Mouse (Mus musculus) embryonic facial prominence, embryonic 13.5 days (tissue): Measurements from ENCODE around the gene Ankfn1. TPM values are rescaled to one million over a fixed set of nuclear protein-coding genes. Genes with fewer than 3 reads are reported as not detected.

ENCODE experiments used
- ATAC-seq: fragments of 200-750 bp; cut with Nextera tagmentation; 2 replicates; pipeline ENCODE4 v1.8.0; 2017; ENCODE audit warnings: low read depth; ENCODE audit not compliant: insufficient number of reproducible peaks, insufficient read depth, low FRiP score, low TSS enrichment
- H3K27ac ChIP-seq: fragments of 300-500 bp; sonication (generic); 2 replicates; pipeline ENCODE4 v1.5.1; 2015; ENCODE audit warnings: moderate library complexity, mild to moderate bottlenecking, inconsistent platforms
- H3K27me3 ChIP-seq: fragments of 300-500 bp; sonication (generic); 2 replicates; pipeline ENCODE4 v1.6.1; 2015; ENCODE audit warnings: mild to moderate bottlenecking, inconsistent platforms
- H3K36me3 ChIP-seq: fragments of 300-500 bp; sonication (generic); 2 replicates; pipeline ENCODE4 v1.6.1; 2015; ENCODE audit warnings: mild to moderate bottlenecking, inconsistent platforms
- H3K4me1 ChIP-seq: fragments of 300-500 bp; sonication (generic); 2 replicates; pipeline ENCODE4 v1.6.1; 2015; ENCODE audit warnings: inconsistent platforms
- H3K4me2 ChIP-seq: fragments of 300-500 bp; sonication (generic); 2 replicates; pipeline ENCODE4 v1.6.1; 2015; ENCODE audit warnings: moderate library complexity, mild to moderate bottlenecking, inconsistent platforms
- H3K4me3 ChIP-seq: fragments of 300-500 bp; sonication (generic); 2 replicates; pipeline ENCODE4 v1.5.1; 2015; ENCODE audit warnings: mild to moderate bottlenecking, inconsistent platforms
- H3K9ac ChIP-seq: fragments of 300-500 bp; sonication (generic); 2 replicates; pipeline ENCODE4 v1.6.1; 2015; ENCODE audit warnings: mild to moderate bottlenecking, inconsistent platforms
- H3K9me3 ChIP-seq: fragments of 300-500 bp; sonication (generic); 2 replicates; pipeline ENCODE4 v1.6.1; 2016; ENCODE audit warnings: inconsistent platforms
- WGBS: fragments of 180-500 bp; shearing (Covaris S2); methylation state at CpG from one replicate; pipeline ENCODE4 v1.1.7; 2015; ENCODE audit warnings: mixed read lengths; 5-methylcytosine and 5-hydroxymethylcytosine counted together
- polyA plus RNA-seq: library from polyadenylated mRNA; unstranded; fragments of >200 nt; fragmentation: Nextera tagmentation; extraction: Ambion mirVana; gene quantifications from 2 replicates; pipeline ENCODE4 v1.2.1, GENCODE M21; 2015

Gene Ankfn1
- polyA plus RNA-seq, 1 experiment from 2014 or later, result 0.34 TPM

GRCm38 (mm10) chr11:89454702-89455101 is 322.8 kb downstream of the Ankfn1 start:
- Histone ChIP-seq H3K4me1 (peaks cover 13% of the 10 kb centered on the region), H3K27ac (no peak overlapping the region), H3K27me3 (0 out of 2 replicates have a peak, but pooled peaks cover 4% of the 10 kb centered on the region), H3K36me3 (no peaks in the 10 kb centered on the region), H3K9ac (no peak overlapping the region), H3K9me3 (no peaks in the 10 kb centered on the region), H3K4me2 (no peak overlapping the region), H3K4me3 (no peak overlapping the region)
- 48% methylated on average over 4 of the region's 4 CpGs for WGBS
- ATAC-seq, result no peak

DNA sequence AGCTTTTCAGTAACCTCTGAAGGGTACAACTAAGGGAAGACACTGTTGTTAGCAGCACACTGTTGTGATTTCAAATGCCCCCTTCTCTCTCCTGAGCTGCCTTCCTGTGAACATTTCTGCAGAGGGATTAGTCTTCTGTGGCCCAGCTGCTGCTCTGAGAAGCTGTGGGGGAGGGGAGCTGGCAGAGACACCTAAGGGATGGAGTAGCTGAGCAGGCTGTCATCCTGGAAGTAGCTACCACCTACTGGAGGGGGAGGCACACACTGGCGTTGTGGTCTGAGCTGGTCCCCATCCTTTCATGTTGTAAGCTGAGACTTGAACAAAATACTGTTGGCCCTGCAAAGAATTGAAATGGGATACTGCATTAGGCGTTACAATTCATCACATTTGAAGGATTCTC is 324.6 kb downstream of the Ankfn1 start:
- Histone ChIP-seq H3K4me1 (peaks cover 29% of the 10 kb centered on the region), H3K4me3 (no peak overlapping the region), H3K4me2 (no peak overlapping the region), H3K36me3 (no peaks in the 10 kb centered on the region), H3K9me3 (no peaks in the 10 kb centered on the region), H3K9ac (no peak overlapping the region), H3K27ac (no peak overlapping the region), H3K27me3 (0 out of 2 replicates have a peak, but pooled peaks cover 4% of the 10 kb centered on the region)
- no peak for ATAC-seq
- 2% methylated on average over 2 of the region's 2 CpGs for WGBS

- Histone ChIP-seq H3K4me3 (no peak overlapping the region), H3K4me1 (peaks cover 38% of the 10 kb centered on the region), H3K27me3 (no peaks in the 10 kb centered on the region), H3K9me3 (no peaks in the 10 kb centered on the region), H3K4me2 (no peak overlapping the region), H3K27ac (no peak overlapping the region), H3K36me3 (no peaks in the 10 kb centered on the region), H3K9ac (no peak overlapping the region)
- ATAC-seq, result no peak
- 67% methylated on average over 4 of the region's 4 CpGs for WGBS
Measured at GRCm38 (mm10) chr11:89450406-89450805, 327.0 kb downstream of the Ankfn1 start.

GRCm38 (mm10) chr11:89448986-89449385 is 328.5 kb downstream of the Ankfn1 start:
- H3K36me3 ChIP-seq, result no peaks in the 10 kb centered on the region
- H3K9ac ChIP-seq, result no peak overlapping the region
- H3K27me3 ChIP-seq, result no peaks in the 10 kb centered on the region
- H3K27ac ChIP-seq, result no peak overlapping the region
- ATAC-seq, result no peak
- no peaks in the 10 kb centered on the region for H3K9me3 ChIP-seq
- WGBS, result 81% methylated on average over 6 of the region's 6 CpGs
- H3K4me3 ChIP-seq, result no peak overlapping the region
- H3K4me2 ChIP-seq, result no peak overlapping the region
- H3K4me1 ChIP-seq, result peaks cover 38% of the 10 kb centered on the region

GRCm38 (mm10) chr11:89447477-89447876 is 330.0 kb downstream of the Ankfn1 start:
- Histone ChIP-seq H3K9me3 (no peaks in the 10 kb centered on the region), H3K27me3 (no peaks in the 10 kb centered on the region), H3K4me3 (no peak overlapping the region), H3K9ac (no peak overlapping the region), H3K27ac (0 out of 2 replicates have a peak overlapping the region, but pooled peaks have one; percentile 33), H3K4me2 (no peak overlapping the region), H3K36me3 (no peaks in the 10 kb centered on the region), H3K4me1 (peaks cover 30% of the 10 kb centered on the region)
- 48% methylated on average over 12 of the region's 12 CpGs for WGBS
- no peak for ATAC-seq

DNA sequence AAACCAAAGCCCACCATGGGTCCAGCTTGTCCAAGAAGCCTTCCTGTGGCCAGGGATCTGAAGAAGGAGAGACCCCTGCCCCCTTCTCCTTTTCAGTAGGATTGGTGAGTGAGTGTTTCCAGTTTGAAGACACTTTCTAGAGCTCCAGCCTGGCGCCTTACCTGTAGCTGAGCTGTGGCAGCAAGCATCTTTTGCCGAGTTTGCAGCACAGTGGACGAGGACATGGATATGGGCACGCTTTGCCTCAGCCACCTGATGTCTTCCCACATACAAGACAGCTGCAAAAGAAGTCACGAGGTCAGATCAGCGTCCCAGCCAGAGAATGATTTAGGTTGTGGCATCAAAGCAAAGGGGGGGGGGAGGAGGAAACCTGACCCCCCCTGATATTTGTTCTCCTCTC is 336.9 kb downstream of the Ankfn1 start:
- no peak overlapping the region for H3K4me2 ChIP-seq
- H3K27ac ChIP-seq, result no peak overlapping the region
- no peak overlapping the region for H3K9ac ChIP-seq
- H3K9me3 ChIP-seq, result no peaks in the 10 kb centered on the region
- H3K36me3 ChIP-seq, result no peaks in the 10 kb centered on the region
- no peak overlapping the region for H3K4me3 ChIP-seq
- WGBS, result 78% methylated on average over 6 of the region's 6 CpGs
- no peaks in the 10 kb centered on the region for H3K4me1 ChIP-seq
- no peaks in the 10 kb centered on the region for H3K27me3 ChIP-seq
- ATAC-seq, result no peak

DNA sequence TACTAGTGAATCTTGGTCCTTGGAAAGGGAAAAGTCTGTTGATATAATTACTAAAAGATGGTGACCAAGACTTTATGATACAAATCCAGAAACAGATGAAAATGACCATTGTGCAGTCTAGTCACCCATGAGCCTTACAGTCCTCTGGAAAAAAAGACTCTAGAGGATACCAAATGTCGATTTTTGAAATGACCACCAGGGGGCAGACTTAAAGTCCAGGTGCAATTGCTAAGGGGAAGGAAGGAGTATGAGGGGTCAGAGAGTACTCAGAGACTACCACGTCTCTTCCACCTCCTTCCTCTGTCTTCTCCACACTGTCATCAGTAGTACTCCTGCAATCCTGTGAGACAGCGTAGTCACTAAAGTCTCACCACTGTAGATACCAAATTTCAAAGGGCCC is 353.1 kb downstream of the Ankfn1 start:
- no peaks in the 10 kb centered on the region for H3K27me3 ChIP-seq
- WGBS, result 59% methylated on average over 3 of the region's 3 CpGs
- H3K4me1 ChIP-seq, result peaks cover 27% of the 10 kb centered on the region
- no peaks in the 10 kb centered on the region for H3K9me3 ChIP-seq
- H3K9ac ChIP-seq, result no peak overlapping the region
- H3K36me3 ChIP-seq, result no peaks in the 10 kb centered on the region
- no peak overlapping the region for H3K27ac ChIP-seq
- H3K4me3 ChIP-seq, result no peak overlapping the region
- ATAC-seq, result no peak
- no peak overlapping the region for H3K4me2 ChIP-seq

GRCm38 (mm10) chr11:89422637-89423036 is 354.8 kb downstream of the Ankfn1 start:
- Histone ChIP-seq H3K27me3 (no peaks in the 10 kb centered on the region), H3K9me3 (no peaks in the 10 kb centered on the region), H3K4me3 (no peak overlapping the region), H3K4me1 (peaks cover 25% of the 10 kb centered on the region), H3K4me2 (no peak overlapping the region), H3K9ac (no peak overlapping the region), H3K27ac (no peak overlapping the region), H3K36me3 (no peaks in the 10 kb centered on the region)
- no peak for ATAC-seq
- WGBS, result 66% methylated on average over 5 of the region's 5 CpGs

- no peaks in the 10 kb centered on the region for H3K36me3 ChIP-seq
- H3K4me1 ChIP-seq, result peaks cover 25% of the 10 kb centered on the region
- no peak overlapping the region for H3K4me2 ChIP-seq
- ATAC-seq, result no peak
- H3K9me3 ChIP-seq, result no peaks in the 10 kb centered on the region
- H3K27ac ChIP-seq, result no peak overlapping the region
- H3K9ac ChIP-seq, result no peak overlapping the region
- no peaks in the 10 kb centered on the region for H3K27me3 ChIP-seq
- H3K4me3 ChIP-seq, result no peak overlapping the region
- WGBS, result 52% methylated on average over 11 of the region's 11 CpGs
Measured at GRCm38 (mm10) chr11:89420767-89421438, 356.6 kb downstream of the Ankfn1 start.

GRCm38 (mm10) chr11:89419863-89420262 is 357.6 kb downstream of the Ankfn1 start:
- Histone ChIP-seq H3K9ac (no peak overlapping the region), H3K36me3 (no peaks in the 10 kb centered on the region), H3K27ac (no peak overlapping the region), H3K4me2 (no peak overlapping the region), H3K9me3 (no peaks in the 10 kb centered on the region), H3K4me1 (peaks cover 25% of the 10 kb centered on the region), H3K27me3 (no peaks in the 10 kb centered on the region), H3K4me3 (no peak overlapping the region)
- no peak for ATAC-seq
- 89% methylated on average over 2 of the region's 2 CpGs for WGBS

- Histone ChIP-seq H3K4me3 (no peak overlapping the region), H3K4me1 (peaks cover 25% of the 10 kb centered on the region), H3K27me3 (no peaks in the 10 kb centered on the region), H3K9me3 (no peaks in the 10 kb centered on the region), H3K36me3 (no peaks in the 10 kb centered on the region), H3K27ac (no peak overlapping the region), H3K9ac (no peak overlapping the region), H3K4me2 (no peak overlapping the region)
- no peak for ATAC-seq
- WGBS, result 83% methylated on average over 12 of the region's 12 CpGs
Measured at GRCm38 (mm10) chr11:89418644-89419043, 358.8 kb downstream of the Ankfn1 start.

DNA sequence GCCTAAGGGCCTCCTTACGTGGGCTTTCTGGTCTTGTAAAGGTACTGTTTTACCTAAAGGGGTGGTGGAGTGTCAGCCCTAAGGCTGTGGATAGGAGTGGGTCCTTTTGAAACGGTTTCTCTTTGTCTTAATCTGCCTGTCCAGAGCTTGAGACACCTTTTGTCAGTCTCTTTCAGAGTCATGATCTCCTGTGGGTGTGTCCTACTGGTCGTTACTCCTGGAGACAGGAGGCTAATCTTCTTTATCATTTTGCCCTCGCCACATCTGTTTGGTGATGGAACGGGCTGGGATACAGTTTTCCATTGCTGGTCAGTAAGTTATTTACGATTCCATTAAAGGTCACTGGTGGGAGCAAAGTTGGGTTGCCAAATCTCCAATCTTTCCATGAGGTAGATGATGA is 360.7 kb downstream of the Ankfn1 start:
- no peaks in the 10 kb centered on the region for H3K36me3 ChIP-seq
- H3K27me3 ChIP-seq, result no peaks in the 10 kb centered on the region
- ATAC-seq, result no peak
- H3K4me2 ChIP-seq, result no peak overlapping the region
- H3K27ac ChIP-seq, result no peak overlapping the region
- H3K9me3 ChIP-seq, result no peaks in the 10 kb centered on the region
- WGBS, result 79% methylated on average over 6 of the region's 6 CpGs
- H3K9ac ChIP-seq, result no peak overlapping the region
- peaks cover 11% of the 10 kb centered on the region; the same call in 1 of the 2 replicates for H3K4me1 ChIP-seq
- no peak overlapping the region for H3K4me3 ChIP-seq
